Mouse (Mus musculus): Measurements from ENCODE around the gene Ankrd26. TPM values are rescaled to one million over a fixed set of nuclear protein-coding genes. Genes with fewer than 3 reads are reported as not detected.

Ankrd26 gene
- polyA plus RNA-seq, 1 experiment: not detected

DNA sequence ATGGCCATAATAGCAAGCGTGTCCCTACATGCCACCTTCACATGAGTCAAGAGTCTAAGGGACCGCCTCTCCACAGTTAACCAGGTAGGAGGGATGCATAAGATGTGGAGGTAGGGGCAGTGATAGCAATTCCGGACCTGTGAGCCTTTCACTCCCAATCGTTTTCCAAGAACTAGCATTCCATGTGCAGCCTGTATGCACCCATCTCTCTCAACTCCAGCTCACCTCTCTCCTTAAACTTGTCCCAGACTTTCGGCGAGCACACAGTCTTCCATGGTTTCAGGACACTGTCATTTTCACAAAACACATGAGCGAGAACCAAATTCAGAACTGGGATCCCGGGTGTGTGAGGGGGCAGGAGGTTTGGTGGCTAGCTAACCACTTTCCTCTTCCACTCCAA, 107.6 kb downstream of the Ankrd26 start:
- TF ChIP-seq POLR2A (IDR thresholded peaks at IDR 0.05; ENCODE audit: insufficient read depth, low read depth, low read length): no peak
- TF ChIP-seq CTCF (IDR thresholded peaks at IDR 0.05; ENCODE audit: insufficient read depth, low read depth, low read length): no peak
- H3K27ac ChIP-seq (ENCODE audit: insufficient read depth, low read depth, low read length): no peak overlapping the region
- 17% methylated on average over 8 of the region's 8 CpGs for WGBS
- peak overlapping the region; percentile 64 for H3K4me3 ChIP-seq (ENCODE audit: insufficient read depth, low read depth, low read length)
- no peaks in the 10 kb centered on the region for H3K4me1 ChIP-seq (ENCODE audit: control insufficient read depth, insufficient read depth, low read length)

Other genes with a start within 250 kb of the Ankrd26 start
- not detected in 2 replicates for gene Bms1, start 142.8 kb downstream of the Ankrd26 start, polyA plus RNA-seq (2012; ENCODE audit: insufficient read depth, insufficient read length, low replicate concordance, missing spikeins)
- gene Zfp248, start 106.7 kb downstream of the Ankrd26 start, polyA plus RNA-seq (2012; ENCODE audit: insufficient read depth, insufficient read length, low replicate concordance, missing spikeins): not detected in 2 replicates
- gene Zfp9, start 82.9 kb downstream of the Ankrd26 start, polyA plus RNA-seq (2012; ENCODE audit: insufficient read depth, insufficient read length, low replicate concordance, missing spikeins): not detected in 2 replicates